Mouse (Mus musculus) gastrocnemius, adult 2 months (tissue): ENCODE data around the gene Lefty1. TPM values are rescaled to one million over a fixed set of nuclear protein-coding genes. Genes with fewer than 3 reads are reported as not detected.

Experiments
- DNase-seq: peaks from one replicate; pipeline ENCODE4 v3.0.0; 2022
- H3K27ac ChIP-seq: fragments of 200-600 bp; 2 replicates; pipeline ENCODE4 v1.8.1; 2022; ENCODE audit warnings: mild to moderate bottlenecking
- H3K4me3 ChIP-seq: fragments of 200-600 bp; 2 replicates; pipeline ENCODE4 v1.8.1; 2022; ENCODE audit warnings: mild to moderate bottlenecking, moderate library complexity
- CTCF ChIP-seq: fragments of 200-600 bp; IDR thresholded peaks from 2 replicates; pipeline ENCODE4 v1.8.1; 2022; ENCODE audit warnings: antibody characterized with exemption, mild to moderate bottlenecking, moderate library complexity
- intact Hi-C: fragments of 180-260 bp; cut with DNase I; formaldehyde crosslinking; loops from one replicate; pipeline ENCODE4 v1.15.1; 2025
- total RNA-seq, 2 experiments: library from RNA; stranded (reverse); gene quantifications; 2 replicates each; pipeline ENCODE4 v1.2.3; 2021

Gene Lefty1
- total RNA-seq, 2 experiments from 2014 or later, result 0.22 to 0.33 TPM

- peak overlapping the region; percentile 97 for H3K4me3 ChIP-seq
- intact Hi-C loops, result loop anchor here (10.0 kb wide), 1 partner anchor 129 kb away; no protein-coding TSS in a partner anchor
- TF ChIP-seq CTCF, result no peak
- DNase-seq, result no peak
- no peak overlapping the region for H3K27ac ChIP-seq
These were observed 29.5 kb upstream of the Lefty1 start for GRCm38 (mm10) chr1:180905307-180905706.

- H3K4me3 ChIP-seq, result no peak overlapping the region
- intact Hi-C loops, result loop anchor here (10.0 kb wide), 1 partner anchor 129 kb away; no protein-coding TSS in a partner anchor
These were observed 28.9 kb upstream of the Lefty1 start for GRCm38 (mm10) chr1:180905876-180906275.

GRCm38 (mm10) chr1:180906461-180907147 lies 28.2 kb upstream of the Lefty1 start:
- DNase-seq, result no peak
- H3K4me3 ChIP-seq, result no peak overlapping the region
- no peak for TF ChIP-seq CTCF
- intact Hi-C loops, result loop anchor here (10.0 kb wide), 1 partner anchor 128 kb away; no protein-coding TSS in a partner anchor
- no peak overlapping the region for H3K27ac ChIP-seq

More at GRCm38 (mm10) chr1:180905876-180906275, 28.9 kb upstream of the Lefty1 start:
- H3K27ac ChIP-seq, result no peak overlapping the region
- TF ChIP-seq CTCF, result no peak
- no peak for DNase-seq

- DNase-seq, result no peak
- intact Hi-C loops, result no loop called here
- H3K27ac ChIP-seq, result no peak overlapping the region
- TF ChIP-seq CTCF, result peak; percentile 44
- no peak overlapping the region for H3K4me3 ChIP-seq
These were observed 23.7 kb upstream of the Lefty1 start for GRCm38 (mm10) chr1:180911138-180911537.

- no peak for DNase-seq
- H3K4me3 ChIP-seq, result no peak overlapping the region
- intact Hi-C loops, result no loop called here
- TF ChIP-seq CTCF, result no peak
- H3K27ac ChIP-seq, result no peak overlapping the region
These were observed 23.1 kb upstream of the Lefty1 start for GRCm38 (mm10) chr1:180911653-180912287.

GRCm38 (mm10) chr1:180912792-180913191 lies 22.0 kb upstream of the Lefty1 start:
- H3K27ac ChIP-seq, result no peak overlapping the region
- no peak for TF ChIP-seq CTCF
- no peak for DNase-seq
- no peak overlapping the region for H3K4me3 ChIP-seq
- intact Hi-C loops, result no loop called here

- no peak for TF ChIP-seq CTCF
- H3K4me3 ChIP-seq, result no peak overlapping the region
- DNase-seq, result no peak
- H3K27ac ChIP-seq, result no peak overlapping the region
- intact Hi-C loops, result no loop called here
These were observed 21.0 kb upstream of the Lefty1 start for GRCm38 (mm10) chr1:180913797-180914196.

GRCm38 (mm10) chr1:180916425-180916824 lies 18.4 kb upstream of the Lefty1 start:
- intact Hi-C loops, result no loop called here
- H3K27ac ChIP-seq, result no peak overlapping the region
- H3K4me3 ChIP-seq, result no peak overlapping the region
- DNase-seq, result no peak
- TF ChIP-seq CTCF, result no peak

GRCm38 (mm10) chr1:180917053-180917452 lies 17.8 kb upstream of the Lefty1 start:
- intact Hi-C loops, result no loop called here
- no peak for TF ChIP-seq CTCF
- no peak for DNase-seq
- Histone ChIP-seq H3K27ac (no peak overlapping the region), H3K4me3 (no peak overlapping the region)

GRCm38 (mm10) chr1:180919686-180920085 lies 15.1 kb upstream of the Lefty1 start:
- DNase-seq, result peak; percentile 45
- no peak overlapping the region for H3K4me3 ChIP-seq
- TF ChIP-seq CTCF, result peak; percentile 56
- intact Hi-C loops, result no loop called here
- no peak overlapping the region for H3K27ac ChIP-seq

GRCm38 (mm10) chr1:180922273-180923048 lies 12.4 kb upstream of the Lefty1 start:
- no peak overlapping the region; the same call in 1 of the 2 replicates for H3K27ac ChIP-seq
- intact Hi-C loops, result no loop called here
- H3K4me3 ChIP-seq, result no peak overlapping the region
- no peak for TF ChIP-seq CTCF
- no peak for DNase-seq

GRCm38 (mm10) chr1:180924737-180925136 lies 10.1 kb upstream of the Lefty1 start:
- Histone ChIP-seq H3K4me3 (no peak overlapping the region), H3K27ac (no peak overlapping the region)
- DNase-seq, result no peak
- intact Hi-C loops, result no loop called here
- TF ChIP-seq CTCF, result no peak

GRCm38 (mm10) chr1:180926286-180926685 lies 8.5 kb upstream of the Lefty1 start:
- intact Hi-C loops, result no loop called here
- H3K4me3 ChIP-seq, result no peak overlapping the region
- TF ChIP-seq CTCF, result no peak

More at GRCm38 (mm10) chr1:180926286-180926685, 8.5 kb upstream of the Lefty1 start:
- H3K27ac ChIP-seq, result no peak overlapping the region
- DNase-seq, result no peak
